ENCODE assay signal across 19 mouse cellular contexts in genomic region chr5:107873330-107873729, GRCm38 (mm10). TPM values are rescaled to one million over a fixed set of nuclear protein-coding genes. Genes with fewer than 3 reads are reported as not detected.
DNase-seq lines count a peak whose midpoint lies in the region; ATAC-seq and TF ChIP-seq lines count a peak whose summit lies in the region.
"Had no signal": no experiment of that assay in that cellular context is flagged by ENCODE, and none has a peak within 500 bp of the region (broad histone marks: within the 10 kb centered on the region; RNA-seq: fewer than 3 reads in every experiment).

No protein-coding gene starts in this region.

- peaks cover 27% of the 10 kb centered on the region for H3K4me1 ChIP-seq in heart, embryonic 16.5 days (ENCODE audit: control insufficient read depth, insufficient read depth, low read length)
- H3K4me1 ChIP-seq: limb, embryonic 13.5 days had no signal

- H3K9ac ChIP-seq in heart, embryonic 16.5 days (ENCODE audit: low read length) = no peak overlapping the region; the same call in 1 of the 2 replicates

- H3K36me3 ChIP-seq in heart, embryonic 16.5 days (ENCODE audit: control insufficient read depth, insufficient read depth) = no peaks in the 10 kb centered on the region
- H3K36me3 ChIP-seq in myocyte (ENCODE audit: control insufficient read depth, insufficient read depth) = no peaks in the 10 kb centered on the region
- H3K36me3 ChIP-seq: limb, embryonic 13.5 days had no signal

- H3K4me2 ChIP-seq in heart, embryonic 16.5 days (ENCODE audit: low read depth, low read length) = 0 out of 2 replicates have a peak overlapping the region, but pooled peaks have one; percentile 19
- peak overlapping the region; percentile 66 for H3K4me2 ChIP-seq in myocyte (ENCODE audit: low read depth)
- H3K4me2 ChIP-seq: limb, embryonic 13.5 days had no signal

- no peaks in the 10 kb centered on the region for H3K9me3 ChIP-seq in heart, embryonic 16.5 days (replicated peaks; ENCODE audit: control insufficient read depth, low read length)
- H3K9me3 ChIP-seq: limb, embryonic 13.5 days had no signal

- ATAC-seq in heart, embryonic 16.5 days (replicated peaks; ENCODE audit: extremely low read depth, insufficient read depth, low FRiP score) = no peak
- ATAC-seq: hindbrain, embryonic 16.5 days had no signal

- intact Hi-C loops in heart, postnatal 25 days (cut with DNase I) = no loop called here
- intact Hi-C loops in left cerebral cortex, postnatal 10 days (cut with DNase I) = no loop called here

- H3K4me3 ChIP-seq in heart, embryonic 16.5 days (ENCODE audit: low read length) = no peak overlapping the region
- no peak overlapping the region for H3K4me3 ChIP-seq in myocyte
- H3K4me3 ChIP-seq: limb, embryonic 13.5 days had no signal

- H3K27me3 ChIP-seq in heart, embryonic 16.5 days (ENCODE audit: control insufficient read depth, insufficient read depth, low read length) = no peaks in the 10 kb centered on the region
- no peaks in the 10 kb centered on the region for H3K27me3 ChIP-seq in myocyte (ENCODE audit: control insufficient read depth, insufficient read depth, insufficient read length)
- H3K27me3 ChIP-seq: limb, embryonic 13.5 days had no signal

- H3K27ac ChIP-seq in heart, embryonic 16.5 days (ENCODE audit: low read length) = peak overlapping the region; percentile 94
- H3K27ac ChIP-seq: limb, embryonic 13.5 days had no signal

- no peaks in the 10 kb centered on the region for H3K79me2 ChIP-seq in myocyte (ENCODE audit: control insufficient read depth, insufficient read depth)

- H3ac ChIP-seq in myocyte (ENCODE audit: control insufficient read depth, insufficient read length) = no peak overlapping the region

- no peak for TF ChIP-seq POLR2A in myocyte (IDR thresholded peaks at IDR 0.05; ENCODE audit: insufficient read length, low read depth)

- 84% methylated on average over 6 of the region's 6 CpGs for WGBS in heart, embryonic 16.5 days

- no peak for DNase-seq in heart, postnatal 25 days (ENCODE audit: low spot score)
- DNase-seq in c-Kit-positive CD71-positive TER-119-negative erythroid progenitor cells, embryonic 14.5 days (ENCODE audit: low read depth) = peak; percentile 59
- DNase-seq in liver = peak; percentile 36
- no peak for DNase-seq in right cerebral cortex, postnatal 36 days (ENCODE audit: low spot score in 2 of 2)
- DNase-seq in left cerebral cortex, postnatal 10 days (ENCODE audit: extremely low spot score in 1 of 2, low spot score in 2 of 2) = no peak
- no peak for DNase-seq in B cell, adult 2 months
- DNase-seq: cerebellum, adult 8-10 months; embryo, embryonic 11 days; gastrocnemius, postnatal 25 days; kidney, postnatal 36 days; midbrain, embryonic 14.5 days; right cerebral cortex, postnatal 4 days; thymus, postnatal 25 days had no signal

TF ChIP-seq in myocyte, 11 proteins besides CTCF, POLR2A, EP300 and RAD21:
- TF ChIP-seq E2F4 (IDR thresholded peaks at IDR 0.05; ENCODE audit: insufficient read depth) = no peak
- TF ChIP-seq POLR2AphosphoS2 (IDR thresholded peaks at IDR 0.05; ENCODE audit: insufficient read length, low read depth) = no peak
- TF ChIP-seq USF1 (IDR thresholded peaks at IDR 0.05; ENCODE audit: low read depth) = no peak
- TF ChIP-seq TCF12 (IDR thresholded peaks at IDR 0.05; ENCODE audit: insufficient read depth, poor library complexity, severe bottlenecking) = no peak
- no peak for TF ChIP-seq MYOD1 (IDR thresholded peaks at IDR 0.05; ENCODE audit: control insufficient read depth in 1 of 3, insufficient read length in 2 of 3, low read depth in 2 of 3)
- no peak for TF ChIP-seq SRF (IDR thresholded peaks at IDR 0.05; ENCODE audit: control insufficient read depth, insufficient read length, low read depth)
- no peak for TF ChIP-seq TCF3 (IDR thresholded peaks at IDR 0.05; ENCODE audit: insufficient read length, low read depth)
- TF ChIP-seq REST (IDR thresholded peaks at IDR 0.05; ENCODE audit: insufficient read depth, insufficient read length) = no peak
- TF ChIP-seq CEBPB (IDR thresholded peaks at IDR 0.05; ENCODE audit: insufficient read depth, poor library complexity, severe bottlenecking) = no peak
- no peak for TF ChIP-seq MAX (IDR thresholded peaks at IDR 0.05; ENCODE audit: low read depth)
- no peak for TF ChIP-seq MYOG (IDR thresholded peaks at IDR 0.05; ENCODE audit: control insufficient read depth in 1 of 3, insufficient read depth in 1 of 3, insufficient read length in 2 of 3, low read depth in 2 of 3)

RNA-seq across cellular contexts. Expression of gene Evi5, which starts 1.6 kb away (rescaled TPM):
- 40.5 and 41.0 TPM in 2 replicates for polyA plus RNA-seq in heart, embryonic 16.5 days (2015; fragmentation: Nextera tagmentation; extraction: Ambion mirVana)
- total RNA-seq in heart, postnatal 25 days (2021) = 10 to 100 TPM; 17.9 to 22.1 TPM
- 8.4 TPM for polyA plus RNA-seq in myocyte (2012; fragmentation: generic; extraction: Trizol)
- 10 to 100 TPM; 67.0 to 72.2 TPM for total RNA-seq in left cerebral cortex, postnatal 10 days (2021)

RNA-seq across cellular contexts. Expression of gene Rpl5, which starts 27.0 kb away (rescaled TPM):
- 41.8 and 46.6 TPM in 2 replicates for polyA plus RNA-seq in heart, embryonic 16.5 days (2015; fragmentation: Nextera tagmentation; extraction: Ambion mirVana)
- total RNA-seq in heart, postnatal 25 days (2021) = 10 to 100 TPM; 30.6 to 34.7 TPM
- polyA plus RNA-seq in myocyte (2012; fragmentation: generic; extraction: Trizol) = 207 TPM
- total RNA-seq in left cerebral cortex, postnatal 10 days (2021) = 100 to 1,000 TPM; 109 to 116 TPM

RNA-seq across cellular contexts. Expression of gene Ube2d2b, which starts 43.4 kb away (rescaled TPM):
- polyA plus RNA-seq in heart, embryonic 16.5 days (2015; fragmentation: Nextera tagmentation; extraction: Ambion mirVana) = 0.14 and 0.35 TPM in 2 replicates
- not detected for total RNA-seq in heart, postnatal 25 days (2021)
- 0.02 TPM for polyA plus RNA-seq in myocyte (2012; fragmentation: generic; extraction: Trizol)
- not detected for total RNA-seq in left cerebral cortex, postnatal 10 days (2021)
- total RNA-seq: gastrocnemius, postnatal 25 days; left cerebral cortex, adult 18-20 months had no signal
- polyA plus RNA-seq: neural tube, embryonic 11.5 days had no signal

Comparison
In these comparisons a context has a peak if more than half of its experiments do, and no peak if none do; other contexts are left out.
1. DNase-seq: peak in c-Kit-positive CD71-positive TER-119-negative erythroid progenitor cells, embryonic 14.5 days (single experiment) and liver (single experiment); none in heart, postnatal 25 days (single experiment), right cerebral cortex, postnatal 36 days (0 of 2), left cerebral cortex, postnatal 10 days (0 of 2) and B cell, adult 2 months (0 of 2).